Mouse (Mus musculus): ENCODE data around the gene Hspa12b. TPM values are rescaled to one million over a fixed set of nuclear protein-coding genes. Genes with fewer than 3 reads are reported as not detected.
A peak's percentile ranks its signal among the peaks of the same experiment; 100 is the strongest.

The Hspa12b gene
- polyA plus RNA-seq, 1 experiment from 2014 or later: 5.6 TPM

DNA sequence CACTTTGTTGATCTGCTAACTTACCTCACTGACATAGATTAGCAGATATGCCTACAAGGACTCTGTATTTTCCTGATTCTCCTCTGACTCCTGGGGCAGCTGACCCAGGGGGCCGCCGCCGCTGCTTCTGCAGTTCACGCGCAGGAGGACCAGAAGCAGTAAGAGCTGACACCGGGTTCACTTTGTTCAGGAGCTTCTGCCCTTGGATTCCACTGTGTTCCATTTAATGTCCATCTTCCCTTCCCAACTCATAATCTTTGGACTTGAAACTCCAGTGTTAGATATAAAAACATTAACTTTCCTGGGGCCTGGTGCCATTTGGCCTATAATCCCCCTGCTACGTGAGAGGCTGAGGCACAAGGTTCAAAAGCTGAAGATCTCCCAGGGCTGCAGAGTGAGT lies 36.8 kb downstream of the Hspa12b start:
- H3K4me1 ChIP-seq (replicated peaks; ENCODE audit: control insufficient read depth, insufficient read depth, low read length): 0 out of 2 replicates have a peak, but pooled peaks cover 1% of the 10 kb centered on the region
- no peaks in the 10 kb centered on the region for H3K36me3 ChIP-seq (ENCODE audit: control insufficient read depth, insufficient read depth, low read length)
- no peak overlapping the region for H3K27ac ChIP-seq (ENCODE audit: low read depth, low read length)
- no peaks in the 10 kb centered on the region for H3K27me3 ChIP-seq (ENCODE audit: control insufficient read depth, insufficient read depth, low read length)
- WGBS: 84% methylated on average over 7 of the region's 7 CpGs
- DNase-seq (ENCODE audit: low spot score) (no peak), ATAC-seq (replicated peaks; ENCODE audit: low FRiP score) (no peak)
- no peak overlapping the region for H3K9ac ChIP-seq (ENCODE audit: low read length)
- no peak overlapping the region for H3K4me2 ChIP-seq (ENCODE audit: low read depth, low read length, severe bottlenecking)
- no peaks in the 10 kb centered on the region for H3K9me3 ChIP-seq (ENCODE audit: control insufficient read depth, low read length)
- no peak overlapping the region for H3K4me3 ChIP-seq (ENCODE audit: low read depth, low read length)

DNA sequence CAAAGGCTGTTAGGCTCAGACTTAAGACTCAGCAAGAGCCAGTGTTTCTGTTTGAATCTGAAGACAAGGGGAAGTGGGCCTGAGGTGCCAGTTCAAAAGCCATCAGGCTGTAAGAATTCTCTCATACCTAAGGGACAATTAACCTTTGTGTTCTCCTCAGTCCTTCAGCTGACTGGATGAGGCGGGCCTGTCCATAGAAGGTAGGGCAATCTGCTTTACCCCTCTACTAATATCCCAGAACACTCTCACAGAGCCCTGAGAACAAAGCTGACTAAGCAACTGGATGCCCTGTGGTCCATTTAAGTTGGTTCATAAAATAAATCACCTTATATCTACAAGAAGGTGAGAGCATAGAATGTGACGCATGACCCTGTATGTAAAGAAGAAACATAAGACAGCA lies 39.1 kb downstream of the Hspa12b start:
- Histone ChIP-seq H3K9ac (ENCODE audit: low read length) (no peak overlapping the region), H3K4me3 (ENCODE audit: low read depth, low read length) (no peak overlapping the region), H3K27me3 (ENCODE audit: control insufficient read depth, insufficient read depth, low read length) (peaks cover 6% of the 10 kb centered on the region), H3K9me3 (ENCODE audit: control insufficient read depth, low read length) (no peaks in the 10 kb centered on the region), H3K4me2 (ENCODE audit: low read depth, low read length, severe bottlenecking) (no peak overlapping the region), H3K27ac (ENCODE audit: low read depth, low read length) (no peak overlapping the region), H3K36me3 (ENCODE audit: control insufficient read depth, insufficient read depth, low read length) (no peaks in the 10 kb centered on the region), H3K4me1 (replicated peaks; ENCODE audit: control insufficient read depth, insufficient read depth, low read length) (0 out of 2 replicates have a peak, but pooled peaks cover under 1% of the 10 kb centered on the region)
- ATAC-seq (replicated peaks; ENCODE audit: low FRiP score) (no peak), DNase-seq (ENCODE audit: low spot score) (no peak)
- WGBS: 76% methylated on average over 2 of the region's 2 CpGs

DNA sequence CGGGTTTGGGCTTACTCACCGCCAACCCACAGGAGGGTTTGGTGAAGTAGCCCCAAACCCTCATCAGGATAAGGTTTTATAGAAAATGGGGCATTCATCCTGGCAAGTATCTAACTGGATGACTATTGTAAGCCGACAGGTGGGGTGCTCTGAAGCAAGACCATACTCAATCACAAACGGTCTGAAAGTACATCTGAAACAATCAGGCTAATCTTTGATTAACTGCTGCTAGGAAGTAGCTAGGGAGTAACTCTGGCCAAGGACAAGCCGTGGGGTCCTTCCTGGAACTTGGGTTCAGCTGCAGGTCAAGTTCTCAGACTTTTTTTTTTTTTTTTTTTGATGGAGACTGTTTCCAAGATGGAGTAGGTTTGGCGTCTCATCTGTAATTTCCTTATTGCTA lies 40.9 kb downstream of the Hspa12b start:
- DNase-seq (ENCODE audit: low spot score): no peak
- H3K4me1 ChIP-seq (replicated peaks; ENCODE audit: control insufficient read depth, insufficient read depth, low read length): peaks cover 4% of the 10 kb centered on the region; the same call in 1 of the 2 replicates
- peaks cover 20% of the 10 kb centered on the region for H3K27me3 ChIP-seq (ENCODE audit: control insufficient read depth, insufficient read depth, low read length)
- ATAC-seq (replicated peaks; ENCODE audit: low FRiP score): no peak
- WGBS: 87% methylated on average over 6 of the region's 6 CpGs
- H3K9ac ChIP-seq (ENCODE audit: low read length): no peak overlapping the region
- no peak overlapping the region for H3K27ac ChIP-seq (ENCODE audit: low read depth, low read length)
- H3K4me2 ChIP-seq (ENCODE audit: low read depth, low read length, severe bottlenecking): no peak overlapping the region
- H3K9me3 ChIP-seq (ENCODE audit: control insufficient read depth, low read length): no peaks in the 10 kb centered on the region
- H3K4me3 ChIP-seq (ENCODE audit: low read depth, low read length): no peak overlapping the region
- H3K36me3 ChIP-seq (ENCODE audit: control insufficient read depth, insufficient read depth, low read length): no peaks in the 10 kb centered on the region

DNA sequence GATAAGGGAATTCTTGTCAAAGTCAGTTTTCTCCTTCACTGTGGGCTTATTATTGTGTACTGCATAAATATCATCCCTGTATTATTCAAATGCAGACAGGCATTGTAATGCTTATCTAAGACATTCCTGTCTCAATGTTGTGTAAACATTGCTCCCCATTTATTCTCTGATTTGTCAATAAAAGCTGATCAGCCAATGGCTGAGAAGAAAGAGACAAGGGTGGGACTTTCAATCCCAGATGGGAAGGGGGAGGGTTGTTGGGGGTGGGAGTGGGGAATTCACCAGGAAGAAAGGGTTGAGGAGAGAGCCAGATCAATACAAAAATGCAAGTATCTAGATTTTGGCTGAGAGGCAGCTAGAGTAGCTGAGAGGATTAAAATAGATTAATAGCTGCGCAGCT lies 41.8 kb downstream of the Hspa12b start:
- H3K4me2 ChIP-seq (ENCODE audit: low read depth, low read length, severe bottlenecking): no peak overlapping the region
- 48% methylated on average over 1 of the region's 1 CpGs for WGBS
- H3K36me3 ChIP-seq (ENCODE audit: control insufficient read depth, insufficient read depth, low read length): no peaks in the 10 kb centered on the region; the same call in 1 of the 2 replicates
- no peak overlapping the region for H3K4me3 ChIP-seq (ENCODE audit: low read depth, low read length)
- peaks cover 25% of the 10 kb centered on the region for H3K27me3 ChIP-seq (ENCODE audit: control insufficient read depth, insufficient read depth, low read length)
- no peak overlapping the region for H3K27ac ChIP-seq (ENCODE audit: low read depth, low read length)
- H3K4me1 ChIP-seq (replicated peaks; ENCODE audit: control insufficient read depth, insufficient read depth, low read length): peaks cover 4% of the 10 kb centered on the region; the same call in 1 of the 2 replicates
- ATAC-seq (replicated peaks; ENCODE audit: low FRiP score) (no peak), DNase-seq (ENCODE audit: low spot score) (no peak)
- no peak overlapping the region for H3K9ac ChIP-seq (ENCODE audit: low read length)
- H3K9me3 ChIP-seq (ENCODE audit: control insufficient read depth, low read length): no peaks in the 10 kb centered on the region

DNA sequence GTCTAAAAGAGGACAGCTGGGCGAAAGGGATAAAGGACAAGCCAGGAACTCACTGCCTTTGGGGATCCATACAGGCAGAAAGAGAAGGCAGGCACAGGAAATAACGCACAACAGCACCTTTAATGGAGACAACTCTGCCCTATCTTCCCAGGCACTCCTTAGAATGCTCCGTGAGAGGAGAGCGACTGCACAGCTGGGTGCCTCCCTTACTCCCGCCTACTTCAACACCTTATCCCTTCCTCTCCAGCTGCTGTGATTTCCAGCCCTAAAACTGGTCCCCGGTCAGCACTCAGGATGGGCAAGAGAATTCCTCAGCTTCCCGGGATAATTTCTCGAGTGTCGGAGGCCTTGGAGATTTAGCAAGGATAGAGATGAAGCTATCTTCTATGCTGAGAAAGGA lies 43.9 kb downstream of the Hspa12b start:
- ATAC-seq (replicated peaks; ENCODE audit: low FRiP score) (no peak), DNase-seq (ENCODE audit: low spot score) (no peak)
- no peak overlapping the region for H3K27ac ChIP-seq (ENCODE audit: low read depth, low read length)
- WGBS: 11% methylated on average over 9 of the region's 9 CpGs
- peaks cover 4% of the 10 kb centered on the region; the same call in 1 of the 2 replicates for H3K4me1 ChIP-seq (replicated peaks; ENCODE audit: control insufficient read depth, insufficient read depth, low read length)
- peaks cover 25% of the 10 kb centered on the region for H3K27me3 ChIP-seq (ENCODE audit: control insufficient read depth, insufficient read depth, low read length)
- no peaks in the 10 kb centered on the region; the same call in 1 of the 2 replicates for H3K36me3 ChIP-seq (ENCODE audit: control insufficient read depth, insufficient read depth, low read length)
- no peak overlapping the region for H3K4me2 ChIP-seq (ENCODE audit: low read depth, low read length, severe bottlenecking)
- no peak overlapping the region for H3K4me3 ChIP-seq (ENCODE audit: low read depth, low read length)
- no peaks in the 10 kb centered on the region for H3K9me3 ChIP-seq (ENCODE audit: control insufficient read depth, low read length)
- H3K9ac ChIP-seq (ENCODE audit: low read length): 0 out of 2 replicates have a peak overlapping the region, but pooled peaks have one; percentile 10

DNA sequence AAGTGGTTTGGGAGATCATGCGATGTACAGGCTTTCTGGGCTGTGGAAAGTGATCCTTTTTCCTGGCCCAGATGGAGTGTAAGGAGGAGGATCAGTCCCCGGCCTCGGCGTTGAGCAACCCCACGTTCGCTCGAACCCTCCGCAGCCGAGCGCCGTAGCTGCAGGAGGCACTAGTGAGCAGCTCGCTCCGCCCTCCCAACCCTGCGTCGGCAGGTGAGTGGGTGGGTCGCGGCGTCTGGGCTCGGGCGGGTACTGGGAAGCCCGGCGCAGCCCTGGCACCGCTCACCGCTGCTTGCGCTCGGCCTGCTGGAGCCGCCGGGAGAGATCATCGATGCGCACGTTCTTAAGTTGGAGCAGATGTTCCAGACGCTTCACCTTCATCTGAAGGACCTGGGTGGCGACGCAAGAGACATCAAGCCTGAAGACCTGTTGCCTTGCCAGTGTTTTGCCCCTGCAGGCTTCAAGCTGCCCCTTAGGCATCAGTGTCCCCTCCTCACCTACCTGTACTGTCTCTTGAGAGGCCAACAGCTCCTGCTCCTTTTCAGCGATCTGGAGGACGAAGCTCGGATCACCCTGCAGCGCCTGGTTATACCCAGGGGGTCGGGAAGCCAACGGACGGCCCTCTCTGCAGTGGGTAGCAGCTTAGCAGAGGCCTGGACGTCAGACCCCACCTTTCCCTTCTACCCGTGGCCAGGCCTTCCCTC lies 44.5 kb downstream of the Hspa12b start:
- Histone ChIP-seq H3K27ac (ENCODE audit: low read depth, low read length) (no peak overlapping the region), H3K9me3 (ENCODE audit: control insufficient read depth, low read length) (no peaks in the 10 kb centered on the region), H3K36me3 (ENCODE audit: control insufficient read depth, insufficient read depth, low read length) (no peaks in the 10 kb centered on the region; the same call in 1 of the 2 replicates), H3K27me3 (ENCODE audit: control insufficient read depth, insufficient read depth, low read length) (peaks cover 25% of the 10 kb centered on the region), H3K9ac (ENCODE audit: low read length) (0 out of 2 replicates have a peak overlapping the region, but pooled peaks have one; percentile 16), H3K4me2 (ENCODE audit: low read depth, low read length, severe bottlenecking) (peak overlapping the region; percentile 29; the same call in 1 of the 2 replicates), H3K4me3 (ENCODE audit: low read depth, low read length) (no peak overlapping the region), H3K4me1 (replicated peaks; ENCODE audit: control insufficient read depth, insufficient read depth, low read length) (peaks cover 4% of the 10 kb centered on the region)
- ATAC-seq (replicated peaks; ENCODE audit: low FRiP score): no peak
- no peak for DNase-seq (ENCODE audit: low spot score)
- WGBS: 4% methylated on average over 43 of the region's 43 CpGs

GRCm38 (mm10) chr2:131172322-131172721 lies 45.2 kb downstream of the Hspa12b start:
- Histone ChIP-seq H3K4me2 (ENCODE audit: low read depth, low read length, severe bottlenecking) (no peak overlapping the region), H3K36me3 (ENCODE audit: control insufficient read depth, insufficient read depth, low read length) (no peaks in the 10 kb centered on the region; the same call in 1 of the 2 replicates), H3K4me3 (ENCODE audit: low read depth, low read length) (no peak overlapping the region), H3K9me3 (ENCODE audit: control insufficient read depth, low read length) (no peaks in the 10 kb centered on the region), H3K27me3 (ENCODE audit: control insufficient read depth, insufficient read depth, low read length) (peaks cover 25% of the 10 kb centered on the region), H3K4me1 (replicated peaks; ENCODE audit: control insufficient read depth, insufficient read depth, low read length) (peaks cover 11% of the 10 kb centered on the region), H3K27ac (ENCODE audit: low read depth, low read length) (no peak overlapping the region), H3K9ac (ENCODE audit: low read length) (no peak overlapping the region)
- DNase-seq (ENCODE audit: low spot score) (no peak), ATAC-seq (replicated peaks; ENCODE audit: low FRiP score) (no peak)
- 45% methylated on average over 9 of the region's 9 CpGs for WGBS

- DNase-seq (ENCODE audit: low spot score) (peak; percentile 69), ATAC-seq (replicated peaks; ENCODE audit: low FRiP score) (peak; percentile 67)
- peaks cover 25% of the 10 kb centered on the region for H3K27me3 ChIP-seq (ENCODE audit: control insufficient read depth, insufficient read depth, low read length)
- H3K9ac ChIP-seq (ENCODE audit: low read length): no peak overlapping the region; the same call in 1 of the 2 replicates
- H3K9me3 ChIP-seq (ENCODE audit: control insufficient read depth, low read length): no peaks in the 10 kb centered on the region
- H3K4me1 ChIP-seq (replicated peaks; ENCODE audit: control insufficient read depth, insufficient read depth, low read length): peaks cover 23% of the 10 kb centered on the region
- H3K36me3 ChIP-seq (ENCODE audit: control insufficient read depth, insufficient read depth, low read length): no peaks in the 10 kb centered on the region; the same call in 1 of the 2 replicates
- peak overlapping the region; percentile 33 for H3K4me3 ChIP-seq (ENCODE audit: low read depth, low read length)
- 5% methylated on average over 11 of the region's 11 CpGs for WGBS
- H3K27ac ChIP-seq (ENCODE audit: low read depth, low read length): no peak overlapping the region
- H3K4me2 ChIP-seq (ENCODE audit: low read depth, low read length, severe bottlenecking): peak overlapping the region; percentile 81
Observed at GRCm38 (mm10) chr2:131174700-131175099, 47.6 kb downstream of the Hspa12b start.
